Mouse (Mus musculus) heart, embryonic 14.5 days (tissue): ENCODE data around the gene Slc6a2. TPM values are rescaled to one million over a fixed set of nuclear protein-coding genes. Genes with fewer than 3 reads are reported as not detected.

Source experiments
- ATAC-seq: fragments of 200-750 bp; cut with Nextera tagmentation; 2 replicates; pipeline ENCODE4 v1.8.0; 2017; ENCODE audit warnings: low read depth, moderate TSS enrichment; ENCODE audit not compliant: insufficient number of reproducible peaks, insufficient read depth, low FRiP score
- H3K27ac ChIP-seq, 2 experiments: fragments of 200-500 bp in 1 of 2; fragments of 300-500 bp in 1 of 2; sonication (generic) in 1 of 2; replicated peaks in 1 of 2; 2 replicates each; pipeline ENCODE4 v1.5.1; 2012 to 2014; ENCODE audit warnings: low read depth in 2 of 2, low read length in 2 of 2, control low read depth in 1 of 2, mild to moderate bottlenecking in 1 of 2, mixed read lengths in 1 of 2; ENCODE audit not compliant: control insufficient read depth in 1 of 2, insufficient read depth in 1 of 2
- H3K27me3 ChIP-seq: fragments of 300-500 bp; sonication (generic); 2 replicates; pipeline ENCODE4 v1.6.1; 2014; ENCODE audit warnings: mild to moderate bottlenecking, low read length, control low read depth; ENCODE audit not compliant: control insufficient read depth, insufficient read depth
- H3K36me3 ChIP-seq: fragments of 300-500 bp; sonication (generic); 2 replicates; pipeline ENCODE4 v1.6.1; 2014; ENCODE audit warnings: mild to moderate bottlenecking, control low read depth, low read length, mixed read lengths; ENCODE audit not compliant: control insufficient read depth, insufficient read depth
- H3K4me1 ChIP-seq, 2 experiments: fragments of 200-500 bp in 1 of 2; fragments of 300-500 bp in 1 of 2; sonication (generic) in 1 of 2; 2 replicates each; pipeline ENCODE4 v1.6.1; 2012 to 2014; ENCODE audit warnings: low read length in 2 of 2, control low read depth in 1 of 2, mixed read lengths in 1 of 2; ENCODE audit not compliant: control insufficient read depth in 2 of 2, insufficient read depth in 2 of 2
- H3K4me2 ChIP-seq: fragments of 300-500 bp; sonication (generic); 2 replicates; pipeline ENCODE4 v1.6.1; 2014; ENCODE audit warnings: mild to moderate bottlenecking, low read length
- H3K4me3 ChIP-seq, 2 experiments: fragments of 200-500 bp in 1 of 2; fragments of 300-500 bp in 1 of 2; sonication (generic) in 1 of 2; 2 replicates each; pipeline ENCODE4 v1.5.1; 2012 to 2014; ENCODE audit warnings: low read length in 2 of 2, mild to moderate bottlenecking in 2 of 2, control low read depth in 1 of 2, low read depth in 1 of 2, moderate library complexity in 1 of 2; ENCODE audit not compliant: control insufficient read depth in 1 of 2, insufficient read depth in 1 of 2
- H3K9ac ChIP-seq: fragments of 300-500 bp; sonication (generic); 2 replicates; pipeline ENCODE4 v1.6.1; 2014; ENCODE audit warnings: mild to moderate bottlenecking, low read length
- H3K9me3 ChIP-seq: fragments of 300-500 bp; sonication (generic); 2 replicates; pipeline ENCODE4 v1.6.1; 2016; ENCODE audit warnings: low read length, control low read depth; ENCODE audit not compliant: control insufficient read depth
- WGBS: fragments of 180-500 bp; shearing (Covaris S2); extraction: QIAGEN DNeasy Blood & Tissue Kit; methylation state at CpG from one replicate; pipeline ENCODE4 v1.1.7; 2014; 5-methylcytosine and 5-hydroxymethylcytosine counted together
- microRNA-seq: library from miRNA; unstranded; fragments of <30 nt; microRNA quantifications from one replicate; pipeline ENCODE4, GENCODE M21; 2016
- polyA plus RNA-seq: library from polyadenylated mRNA; unstranded; fragments of >200 nt; fragmentation: Nextera tagmentation; extraction: Ambion mirVana; gene quantifications from 2 replicates; pipeline ENCODE4 v1.2.1, GENCODE M21; 2014

Slc6a2 gene
- polyA plus RNA-seq, 1 experiment from 2014 or later = not detected

DNA sequence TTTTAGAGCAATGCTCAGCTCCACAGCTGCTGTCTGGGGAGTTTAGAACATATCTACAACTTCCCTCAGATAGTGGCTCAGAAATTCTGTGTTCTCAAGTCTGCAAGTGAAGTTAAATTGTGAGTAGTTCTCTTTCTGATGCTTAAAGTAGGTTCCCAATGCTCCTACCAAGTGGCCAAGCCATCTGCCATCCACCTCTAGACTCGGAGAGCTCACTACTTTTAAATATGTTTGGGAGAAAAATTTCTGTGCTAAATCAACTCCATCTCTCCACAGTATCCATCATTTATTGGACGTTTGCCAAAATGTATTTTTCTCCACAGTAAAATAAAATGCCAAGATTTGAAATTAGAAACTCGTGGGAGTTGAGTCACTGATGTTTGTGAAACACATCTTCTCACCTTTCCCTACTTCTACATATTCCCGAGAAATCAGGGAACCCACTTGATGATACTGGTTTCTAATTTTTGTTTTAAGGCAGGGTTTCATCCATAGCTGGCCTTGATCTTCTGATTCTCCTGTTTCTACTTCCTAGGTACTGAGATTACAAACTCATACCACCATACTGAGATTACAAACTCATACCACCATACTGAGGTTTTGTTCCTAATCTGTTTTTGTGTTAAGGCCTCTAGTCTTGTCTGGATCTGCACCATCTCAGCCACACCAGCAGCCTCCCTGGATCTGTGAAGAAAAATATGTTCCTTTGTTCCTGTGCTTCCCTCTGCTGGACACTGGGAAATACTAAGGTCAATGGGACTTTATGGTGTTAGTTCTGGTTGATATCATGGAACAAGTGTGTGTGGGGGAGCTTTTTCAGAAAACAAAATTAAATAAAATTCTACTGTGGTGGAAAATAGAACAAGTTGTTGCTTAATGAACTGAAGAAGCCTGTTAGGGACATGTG, 88.9 kb downstream of the Slc6a2 start:
- Histone ChIP-seq H3K4me2 (no peak overlapping the region), H3K9me3 (no peaks in the 10 kb centered on the region), H3K4me1 (no peaks in the 10 kb centered on the region), H3K36me3 (no peaks in the 10 kb centered on the region), H3K27me3 (no peaks in the 10 kb centered on the region), H3K4me3 (no peak overlapping the region), H3K27ac (no peak overlapping the region), H3K9ac (no peak overlapping the region)
- 57% methylated on average over 4 of the region's 4 CpGs for WGBS
- no peak for ATAC-seq

Small RNA genes lying within 50 kb of the gene (microRNA-seq; reads per million reads assigned to microRNA genes)
- gene Gm22151 = not detected

Other genes with a start within 250 kb of the Slc6a2 start
- gene Mmp2, start 132.8 kb upstream of the Slc6a2 start, polyA plus RNA-seq = 123 and 131 TPM in 2 replicates
- 5.0 and 5.7 TPM in 2 replicates for gene Lpcat2, start 104.7 kb upstream of the Slc6a2 start, polyA plus RNA-seq
- 0.20 and 0.67 TPM in 2 replicates for gene Capns2, start 58.7 kb upstream of the Slc6a2 start, polyA plus RNA-seq
- not detected in 2 replicates for gene Ces1a, start 88.1 kb downstream of the Slc6a2 start, polyA plus RNA-seq
- not detected in 2 replicates for gene Ces1b, start 119.9 kb downstream of the Slc6a2 start, polyA plus RNA-seq
- gene Ces1c, start 171.2 kb downstream of the Slc6a2 start, polyA plus RNA-seq = not detected in 2 replicates
- gene Ces1d, start 237.8 kb downstream of the Slc6a2 start, polyA plus RNA-seq = 0.09 and 0.39 TPM in 2 replicates